Mouse (Mus musculus): ENCODE results near the gene Btbd19.

Btbd19 gene

GRCm38 (mm10) chr4:117133817-117134600, 8.5 kb upstream of the Btbd19 start, which contains the start of gene Plk3:
Plk3 (minus strand) TSS chr4:117133963.
- DNase-seq (ENCODE audit: low read depth): peak; percentile 98

DNA sequence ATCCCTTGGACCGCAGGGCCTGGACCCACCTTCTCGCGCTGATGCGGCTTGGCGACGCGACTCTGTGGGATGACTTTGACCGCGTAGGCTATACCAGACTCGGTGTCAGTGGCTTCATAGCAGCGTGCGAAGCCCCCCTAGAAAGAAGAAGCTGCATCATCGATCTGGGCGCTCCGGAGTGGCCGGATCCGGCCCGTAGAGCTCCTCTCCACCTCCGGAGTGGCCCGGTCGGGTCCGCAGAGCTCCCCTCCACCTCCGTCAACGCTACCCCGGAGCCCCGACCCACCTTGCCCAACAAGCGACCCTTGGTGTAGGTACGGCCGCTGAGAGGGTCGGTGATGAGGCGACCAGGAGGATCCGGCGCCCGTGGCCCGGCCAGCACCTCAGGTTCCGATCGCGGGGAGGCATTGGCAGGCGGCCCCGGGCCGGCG, 7.9 kb upstream of the Btbd19 start:
- no peak for DNase-seq (ENCODE audit: low read depth)

- DNase-seq (ENCODE audit: low read depth): no peak
Observed at GRCm38 (mm10) chr4:117132794-117133143, 7.2 kb upstream of the Btbd19 start.

DNA sequence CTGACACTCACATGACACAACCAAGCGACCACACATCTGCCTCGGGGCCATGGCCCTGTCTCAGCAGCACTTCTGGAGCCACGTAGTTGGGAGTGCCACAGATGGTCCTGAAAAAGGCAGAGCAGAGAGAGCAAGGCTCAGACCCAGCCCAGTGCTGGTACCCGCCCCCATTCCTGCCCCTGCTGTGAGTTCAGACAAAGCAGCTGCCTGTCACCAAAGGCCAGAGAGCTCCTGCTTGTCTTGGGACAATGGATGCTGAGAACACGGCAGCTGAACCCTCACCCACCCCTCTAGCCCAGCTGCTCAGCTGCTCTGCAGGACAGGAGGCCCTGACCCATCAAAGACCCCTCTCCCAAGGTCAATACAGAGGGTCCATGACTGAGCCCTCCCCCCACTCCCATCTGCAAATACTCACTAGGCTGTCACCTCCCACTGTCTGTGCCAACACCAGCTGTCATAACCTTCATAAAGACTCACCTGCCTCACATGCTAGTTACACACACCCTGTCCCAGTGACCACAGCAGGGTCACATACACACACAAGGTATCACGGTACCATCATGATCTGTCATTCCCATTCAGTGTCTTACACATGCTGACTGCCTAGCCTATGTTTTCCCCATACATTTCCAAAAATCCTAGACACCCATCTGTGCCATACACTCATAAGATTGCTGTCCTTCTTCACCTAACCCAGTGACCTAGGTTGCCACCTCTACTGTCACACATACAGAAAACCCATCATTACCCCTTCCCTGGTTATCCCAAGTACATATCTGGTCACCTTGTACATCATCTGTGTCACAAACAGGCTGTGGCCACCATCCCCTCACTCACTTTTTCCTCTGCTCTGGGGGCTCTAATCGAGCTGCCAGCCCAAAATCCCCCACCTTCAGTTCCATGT, 6.6 kb upstream of the Btbd19 start:
- no peak for DNase-seq (ENCODE audit: low read depth)

- DNase-seq (ENCODE audit: low read depth): no peak
Observed at GRCm38 (mm10) chr4:117131198-117131597, 5.7 kb upstream of the Btbd19 start.

DNA sequence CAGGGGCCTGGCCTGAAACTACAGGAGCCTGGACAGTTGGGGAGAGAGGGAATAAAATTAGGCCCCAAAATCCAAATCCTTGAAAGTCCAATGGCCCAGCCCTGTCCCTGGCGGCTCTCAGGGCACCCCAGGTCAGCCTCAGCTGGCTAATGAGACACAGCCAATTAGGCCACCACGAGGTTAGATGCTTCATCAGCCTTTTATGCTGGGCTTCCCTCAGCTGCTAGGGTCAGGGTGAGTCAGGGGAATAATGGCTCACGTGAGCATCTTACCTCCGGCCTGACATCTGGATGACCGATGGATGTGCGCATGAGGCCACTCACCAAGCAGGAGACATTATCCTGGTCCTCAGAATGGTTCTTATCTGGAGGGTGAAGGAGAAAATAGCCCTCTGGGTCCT, 5.3 kb upstream of the Btbd19 start:
- no peak for DNase-seq (ENCODE audit: low read depth)

GRCm38 (mm10) chr4:117127991-117128686, 2.6 kb upstream of the Btbd19 start:
- DNase-seq (ENCODE audit: low read depth): no peak

DNA sequence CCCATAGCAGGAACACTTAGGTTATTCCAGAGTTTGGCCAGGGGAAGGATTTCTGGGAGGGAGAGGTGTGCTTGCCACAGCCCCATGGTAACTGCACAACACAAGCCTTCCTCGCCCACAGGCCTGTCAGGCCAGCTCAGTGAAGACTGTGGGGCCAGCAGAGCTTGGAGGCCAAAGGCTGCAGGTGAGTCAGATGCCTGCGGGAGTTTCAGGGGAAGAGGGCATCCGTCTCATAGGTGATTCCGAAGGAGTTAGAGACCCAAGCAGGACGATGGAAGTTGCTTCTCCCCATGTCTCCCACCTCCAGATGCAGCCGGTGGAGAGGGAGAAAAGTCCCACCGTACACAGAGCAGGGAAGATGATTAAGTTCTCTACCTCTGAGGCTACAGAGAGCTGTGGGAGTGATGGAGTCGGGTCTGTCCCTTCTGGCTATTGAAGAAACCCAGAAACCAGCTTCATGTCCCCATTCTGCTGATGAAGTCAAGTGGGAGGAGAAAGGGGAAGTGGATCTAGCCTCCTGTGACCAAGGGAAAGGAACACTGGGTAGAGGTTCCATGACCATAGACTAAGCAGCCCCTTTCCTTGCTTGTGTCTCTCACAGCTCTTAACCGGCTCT, 1.3 kb upstream of the Btbd19 start, which contains the start of gene Tctex1d4:
Gene Tctex1d4 (plus strand): TSS at position 120 of the 616 bp plus-strand sequence.
- DNase-seq (ENCODE audit: low read depth): no peak

- no peak for DNase-seq (ENCODE audit: low read depth)
Observed at GRCm38 (mm10) chr4:117125910-117126674, 567 bp upstream of the Btbd19 start.

DNA sequence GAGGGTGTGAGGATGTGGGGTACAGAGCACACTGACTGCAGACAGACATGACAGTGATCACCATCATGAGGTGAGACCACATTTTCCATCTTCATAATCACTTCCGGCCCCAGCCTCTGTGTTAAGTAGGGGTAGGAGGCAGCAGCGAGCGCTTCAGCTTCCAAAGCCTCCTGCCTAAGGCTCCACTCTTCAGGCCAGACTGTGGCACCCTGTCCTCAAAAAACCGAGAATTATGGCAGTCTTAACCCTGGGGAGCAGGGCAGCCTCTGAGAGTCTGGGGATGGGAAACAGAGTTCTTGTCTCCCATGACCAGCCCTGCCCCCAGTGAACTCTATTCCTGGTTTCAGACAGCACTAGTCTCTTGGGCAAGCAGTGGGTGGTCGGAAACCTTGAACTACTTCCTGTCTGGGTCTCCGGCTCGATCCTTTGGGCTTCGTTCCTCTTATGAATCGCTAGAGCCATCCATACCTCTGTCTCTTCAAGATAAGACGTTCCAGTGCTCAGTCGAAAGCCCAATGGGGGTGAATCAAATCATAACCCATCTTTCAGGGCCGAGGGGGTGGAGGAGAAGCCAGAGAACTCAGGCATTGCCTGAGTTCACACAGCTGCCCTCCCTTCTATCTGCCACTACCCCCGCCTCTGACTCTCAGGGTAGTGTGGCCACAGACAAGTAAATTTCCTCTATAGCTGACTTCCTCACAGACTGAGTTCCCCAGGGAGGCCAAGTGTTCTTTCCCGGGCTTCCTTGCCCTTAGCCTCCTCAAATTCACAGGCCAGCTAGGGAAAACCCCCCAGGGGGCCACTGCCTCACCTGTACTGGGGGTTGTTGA, 792 bp downstream of the Btbd19 start:
- DNase-seq (ENCODE audit: low read depth): no peak

- DNase-seq (ENCODE audit: low read depth): no peak
Observed at GRCm38 (mm10) chr4:117124218-117124517, 1.4 kb downstream of the Btbd19 start.

GRCm38 (mm10) chr4:117123546-117124217, 1.8 kb downstream of the Btbd19 start:
- no peak for DNase-seq (ENCODE audit: low read depth)

DNA sequence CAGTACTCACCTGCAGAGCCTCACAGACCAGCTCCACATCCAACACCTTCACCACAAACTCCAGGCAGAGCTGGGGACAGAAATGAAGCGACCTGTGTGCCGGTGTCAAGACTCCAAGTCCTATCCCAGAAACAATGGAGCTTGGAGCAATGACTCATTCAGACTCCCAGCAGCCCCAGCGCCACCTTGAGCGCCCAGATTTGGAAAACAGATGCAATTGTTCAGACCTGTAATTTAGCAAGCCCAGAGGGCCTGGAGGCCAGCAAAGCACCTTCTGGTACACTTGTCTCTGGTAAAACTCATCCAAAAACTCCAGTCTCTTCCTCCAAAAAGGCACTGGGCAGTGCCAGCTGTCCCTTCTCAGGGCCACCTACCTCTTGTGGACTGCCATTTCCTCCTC, 3.3 kb downstream of the Btbd19 start:
- no peak for DNase-seq (ENCODE audit: low read depth)

DNA sequence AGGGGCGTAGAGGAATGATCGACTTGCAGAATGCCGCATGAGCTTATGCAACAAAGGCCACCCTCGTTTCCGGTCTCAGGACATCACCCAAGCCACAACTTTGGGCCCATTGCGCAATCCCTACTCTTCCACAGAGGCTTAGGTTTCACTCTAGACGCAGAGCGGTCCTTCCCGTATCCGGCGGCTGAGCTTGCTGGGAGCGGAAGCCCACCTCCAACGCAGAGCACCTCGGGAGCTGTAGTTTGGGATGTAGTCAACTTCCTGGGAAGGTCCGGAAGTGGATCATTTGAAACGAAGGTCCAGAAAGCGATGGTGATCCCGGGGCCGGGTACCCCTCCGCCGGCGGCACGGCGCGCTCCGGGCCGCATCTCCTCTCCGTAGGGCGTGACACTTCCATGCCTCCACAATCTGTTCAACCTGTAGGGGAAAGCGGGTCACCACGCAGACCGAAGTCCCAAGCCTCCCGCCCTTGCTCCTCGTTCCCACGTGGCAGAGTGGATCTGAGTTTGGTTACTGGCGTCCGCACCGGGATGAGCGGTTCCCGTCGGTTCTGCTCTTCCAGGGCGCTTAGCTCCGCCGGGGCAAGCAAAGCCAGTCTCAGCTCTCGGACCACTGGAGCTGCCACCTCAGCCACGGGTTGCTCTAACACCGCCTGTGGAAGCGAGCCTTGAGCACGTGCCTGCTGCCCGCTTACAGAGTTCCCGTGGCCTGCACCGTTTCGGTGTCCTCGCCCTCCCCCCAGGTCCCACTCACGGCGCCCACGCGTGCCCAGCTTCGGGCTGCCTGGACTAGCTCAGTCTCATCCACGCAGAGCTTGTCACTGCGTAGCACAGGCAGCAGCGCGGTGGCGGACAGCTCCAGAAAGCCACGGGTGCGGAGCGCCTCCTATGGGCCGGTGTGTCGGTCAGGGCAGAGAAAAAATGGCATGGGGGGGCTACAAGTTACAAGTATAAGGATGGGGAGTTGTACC, 4.8 kb downstream of the Btbd19 start:
- DNase-seq (ENCODE audit: low read depth): peak; percentile 98

DNA sequence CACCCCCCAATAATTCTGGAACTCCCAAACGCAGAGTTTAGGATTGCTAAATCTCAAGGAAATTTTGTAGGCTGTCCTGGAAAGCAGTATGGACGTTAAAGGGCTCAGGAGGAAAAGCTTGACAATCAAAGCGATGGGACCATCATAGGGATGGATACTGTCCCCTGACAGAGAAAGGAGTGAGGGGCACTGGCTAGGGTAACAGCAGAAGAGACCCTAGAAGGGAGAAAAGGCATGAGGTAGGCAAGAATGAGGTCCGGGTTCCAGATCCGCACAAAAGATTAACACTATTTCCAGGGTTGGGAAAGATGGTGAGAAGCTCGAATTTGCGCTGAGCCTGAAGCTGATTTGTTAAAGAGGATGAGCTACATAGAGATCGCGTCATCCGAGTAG, 5.5 kb downstream of the Btbd19 start:
- no peak for DNase-seq (ENCODE audit: low read depth)

DNA sequence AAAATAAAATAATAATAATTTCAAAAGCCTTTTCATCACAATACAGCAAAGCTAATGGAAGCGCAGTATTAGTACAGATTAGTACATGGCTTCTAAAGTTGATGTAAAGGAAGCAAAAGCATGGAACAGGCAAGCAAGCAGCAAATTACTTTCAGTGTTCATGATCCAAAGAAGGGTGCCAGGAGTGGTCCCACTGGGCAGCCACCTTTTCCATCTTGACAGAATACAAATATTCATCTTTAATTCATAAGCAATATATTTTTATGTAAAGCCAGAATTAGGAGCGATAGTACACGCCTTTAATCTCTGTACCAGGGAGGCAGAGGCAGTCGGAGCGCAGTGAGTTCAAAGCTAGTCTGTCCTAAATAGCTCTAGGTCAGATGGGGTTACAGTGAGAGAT, 5.9 kb downstream of the Btbd19 start:
- DNase-seq (ENCODE audit: low read depth): no peak

- no peak for DNase-seq (ENCODE audit: low read depth)
Observed at GRCm38 (mm10) chr4:117117931-117118330, 7.6 kb downstream of the Btbd19 start.

GRCm38 (mm10) chr4:117115592-117115991, 9.9 kb downstream of the Btbd19 start:
- no peak for DNase-seq (ENCODE audit: low read depth)

DNA sequence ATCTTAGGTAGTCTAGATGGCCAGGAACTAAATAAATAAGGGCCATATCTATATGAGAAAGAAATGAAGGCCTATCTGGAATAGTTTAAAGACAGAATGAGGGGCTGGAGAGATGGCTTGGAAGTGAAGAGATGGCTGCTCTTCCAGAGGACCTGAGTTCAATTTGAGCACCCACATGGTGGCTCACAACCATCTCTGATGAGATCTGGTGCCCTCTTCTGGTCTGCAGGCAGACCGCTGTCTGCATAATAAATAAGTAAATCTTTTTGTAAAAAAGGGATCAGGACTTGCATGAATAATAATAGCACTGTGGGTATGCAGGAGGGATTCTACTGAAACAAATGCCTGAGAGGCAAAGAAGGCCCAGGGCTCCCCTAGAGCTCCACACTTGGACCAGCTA, 12.3 kb downstream of the Btbd19 start:
- no peak for DNase-seq (ENCODE audit: low read depth)
